Mouse (Mus musculus): Measurements from ENCODE around the gene Satb2. TPM values are rescaled to one million over a fixed set of nuclear protein-coding genes. Genes with fewer than 3 reads are reported as not detected.

Satb2 gene
- total and polyA plus RNA-seq, 3 experiments, result 2.0 to 3.9 (median 2.1) TPM

- no peaks in the 10 kb centered on the region for H3K79me2 ChIP-seq (replicated peaks; ENCODE audit: control insufficient read depth, extremely low read depth, insufficient read depth, poor library complexity, severe bottlenecking)
- no peaks in the 10 kb centered on the region for H3K9me3 ChIP-seq (replicated peaks; ENCODE audit: low read length)
- peaks cover 0 to 19% of the 10 kb centered on the region in 2 experiments; a peak in 2 of 4 replicates for H3K4me1 ChIP-seq (ENCODE audit: control insufficient read depth in 1 of 2, insufficient read depth in 2 of 2)
- no peaks in the 10 kb centered on the region for H3K27me3 ChIP-seq (replicated peaks)
- DNase-seq (ENCODE audit: extremely low read depth), result peak; percentile 60
- no peak overlapping the region for H3K4me3 ChIP-seq (replicated peaks in 1 of 3; ENCODE audit: low read depth in 2 of 3, low read length in 2 of 3, poor library complexity in 1 of 3)
- H3K9ac ChIP-seq (ENCODE audit: insufficient read depth, low read depth), result no peak overlapping the region
- dilution Hi-C loops (cut with MboI; ENCODE audit: extremely low pct_ligation_motif_present, extremely low pct_unique_long_range_greater_than_20kb, low sequenced_read_pairs) (no loop called here), in situ Hi-C loops (cut with MboI; ENCODE audit: low pct_ligation_motif_present, low pct_unique_long_range_greater_than_20kb, low sequenced_read_pairs) (loop anchor here (25.0 kb wide), 2 partner anchors 429 to 1104 kb away; no protein-coding TSS in a partner anchor)
- H3K4me2 ChIP-seq (ENCODE audit: insufficient read depth, low read depth, poor library complexity, severe bottlenecking), result no peak overlapping the region
- H3K27ac ChIP-seq (ENCODE audit: insufficient read depth, low read depth), result no peak overlapping the region
- H3K36me3 ChIP-seq (replicated peaks in 1 of 2; ENCODE audit: control insufficient read depth in 1 of 2, insufficient read depth in 1 of 2, low read length in 1 of 2), result no peaks in the 10 kb centered on the region
- TF ChIP-seq SMC3 (IDR thresholded peaks at IDR 0.05; ENCODE audit: low read depth, low read length), result peak; percentile 83
- TF ChIP-seq MAFK (IDR thresholded peaks at IDR 0.05; ENCODE audit: insufficient replicate concordance, low read length), result 0 out of 2 replicates have a peak, but pooled peaks have one; percentile 13
- TF ChIP-seq IRF4 (IDR thresholded peaks at IDR 0.05; ENCODE audit: low read depth, low read length), result no peak
- TF ChIP-seq ZC3H11A (IDR thresholded peaks at IDR 0.05; ENCODE audit: low read depth, low read length), result peak; percentile 78
- peak; percentile 65 for TF ChIP-seq JUND (conservative IDR thresholded peaks at IDR 0.05; ENCODE audit: low read depth, low read length)
- no peak for TF ChIP-seq MAZ (IDR thresholded peaks at IDR 0.05; ENCODE audit: low read depth, low read length)
- peak; percentile 13 to 85; a peak in 2 of 4 replicates for TF ChIP-seq CTCF (conservative IDR thresholded peaks at IDR 0.05 in 1 of 2, IDR thresholded peaks at IDR 0.05 in 1 of 2; ENCODE audit: low read depth in 2 of 2, low read length in 2 of 2)
- peak; percentile 96 for TF ChIP-seq RAD21 (IDR thresholded peaks at IDR 0.05; ENCODE audit: low read depth, low read length)
Observed at GRCm38 (mm10) chr1:56991613-56992012, 13.2 kb upstream of the Satb2 start.

- in situ Hi-C loops (cut with MboI; ENCODE audit: low pct_ligation_motif_present, low pct_unique_long_range_greater_than_20kb, low sequenced_read_pairs), result loop anchor here (25.0 kb wide), 2 partner anchors 422 to 1097 kb away; no protein-coding TSS in a partner anchor
- H3K27me3 ChIP-seq (replicated peaks), result no peaks in the 10 kb centered on the region
Observed at GRCm38 (mm10) chr1:56984483-56984810, 6.0 kb upstream of the Satb2 start.

GRCm38 (mm10) chr1:56983771-56984482 lies 5.5 kb upstream of the Satb2 start:
- no peak overlapping the region for H3K9ac ChIP-seq (ENCODE audit: insufficient read depth, low read depth)
- H3K27me3 ChIP-seq (replicated peaks), result no peaks in the 10 kb centered on the region
- TF ChIP-seq EP300 (IDR thresholded peaks at IDR 0.05; ENCODE audit: low read length) (no peak), PAX5 (IDR thresholded peaks at IDR 0.05; ENCODE audit: low read length) (no peak), CHD1 (IDR thresholded peaks at IDR 0.05; ENCODE audit: low read depth, low read length) (no peak), TCF12 (IDR thresholded peaks at IDR 0.05; ENCODE audit: low read depth, low read length) (no peak), USF1 (IDR thresholded peaks at IDR 0.05; ENCODE audit: low read depth, low read length) (no peak), ZKSCAN1 (IDR thresholded peaks at IDR 0.05; ENCODE audit: borderline replicate concordance, low read depth, low read length) (no peak), RCOR1 (conservative IDR thresholded peaks at IDR 0.05; ENCODE audit: low read depth, low read length) (no peak), ELF1 (IDR thresholded peaks at IDR 0.05; ENCODE audit: low read depth, low read length) (no peak), MYC (IDR thresholded peaks at IDR 0.05; ENCODE audit: low read depth, low read length) (no peak), KAT2A (IDR thresholded peaks at IDR 0.05; ENCODE audit: insufficient replicate concordance, low read length) (no peak), MXI1 (IDR thresholded peaks at IDR 0.05; ENCODE audit: low read depth, low read length) (no peak), MAX (IDR thresholded peaks at IDR 0.05; ENCODE audit: low read length) (no peak), GABPA (IDR thresholded peaks at IDR 0.05; ENCODE audit: insufficient replicate concordance, low read depth, low read length) (no peak), POLR2AphosphoS2 (IDR thresholded peaks at IDR 0.05; ENCODE audit: low read depth, low read length) (no peak), NRF1 (IDR thresholded peaks at IDR 0.05; ENCODE audit: low read depth, low read length) (no peak), BHLHE40 (IDR thresholded peaks at IDR 0.05; ENCODE audit: low read depth, low read length) (no peak)

More at GRCm38 (mm10) chr1:56984483-56984810, 6.0 kb upstream of the Satb2 start:
- Histone ChIP-seq H3K4me1 (ENCODE audit: control insufficient read depth in 1 of 2, insufficient read depth in 2 of 2) (no peaks in the 10 kb centered on the region), H3K9ac (ENCODE audit: insufficient read depth, low read depth) (no peak overlapping the region), H3K79me2 (replicated peaks; ENCODE audit: control insufficient read depth, extremely low read depth, insufficient read depth, poor library complexity, severe bottlenecking) (no peaks in the 10 kb centered on the region), H3K36me3 (replicated peaks in 1 of 2; ENCODE audit: control insufficient read depth in 1 of 2, insufficient read depth in 1 of 2, low read length in 1 of 2) (no peaks in the 10 kb centered on the region), H3K27ac (ENCODE audit: insufficient read depth, low read depth) (no peak overlapping the region), H3K4me3 (replicated peaks in 1 of 3; ENCODE audit: low read depth in 2 of 3, low read length in 2 of 3, poor library complexity in 1 of 3) (no peak overlapping the region), H3K9me3 (replicated peaks; ENCODE audit: low read length) (no peaks in the 10 kb centered on the region), H3K4me2 (ENCODE audit: insufficient read depth, low read depth, poor library complexity, severe bottlenecking) (no peak overlapping the region)
- no peak for DNase-seq (ENCODE audit: extremely low read depth)
- dilution Hi-C loops (cut with MboI; ENCODE audit: extremely low pct_ligation_motif_present, extremely low pct_unique_long_range_greater_than_20kb, low sequenced_read_pairs), result no loop called here
- TF ChIP-seq MAFK (IDR thresholded peaks at IDR 0.05; ENCODE audit: insufficient replicate concordance, low read length) (no peak), ZNF384 (IDR thresholded peaks at IDR 0.05; ENCODE audit: low read depth, low read length) (no peak), TBP (conservative IDR thresholded peaks at IDR 0.05; ENCODE audit: low read depth, low read length) (no peak), BHLHE40 (IDR thresholded peaks at IDR 0.05; ENCODE audit: low read depth, low read length) (no peak), ZC3H11A (IDR thresholded peaks at IDR 0.05; ENCODE audit: low read depth, low read length) (no peak), TCF12 (IDR thresholded peaks at IDR 0.05; ENCODE audit: low read depth, low read length) (no peak)

More at GRCm38 (mm10) chr1:56983771-56984482, 5.5 kb upstream of the Satb2 start:
- Histone ChIP-seq H3K27ac (ENCODE audit: insufficient read depth, low read depth) (no peak overlapping the region), H3K4me1 (ENCODE audit: control insufficient read depth in 1 of 2, insufficient read depth in 2 of 2) (no peaks in the 10 kb centered on the region), H3K4me3 (replicated peaks in 1 of 3; ENCODE audit: low read depth in 2 of 3, low read length in 2 of 3, poor library complexity in 1 of 3) (no peak overlapping the region), H3K36me3 (replicated peaks in 1 of 2; ENCODE audit: control insufficient read depth in 1 of 2, insufficient read depth in 1 of 2, low read length in 1 of 2) (no peaks in the 10 kb centered on the region), H3K79me2 (replicated peaks; ENCODE audit: control insufficient read depth, extremely low read depth, insufficient read depth, poor library complexity, severe bottlenecking) (no peaks in the 10 kb centered on the region), H3K4me2 (ENCODE audit: insufficient read depth, low read depth, poor library complexity, severe bottlenecking) (no peak overlapping the region), H3K9me3 (replicated peaks; ENCODE audit: low read length) (no peaks in the 10 kb centered on the region)
- dilution Hi-C loops (cut with MboI; ENCODE audit: extremely low pct_ligation_motif_present, extremely low pct_unique_long_range_greater_than_20kb, low sequenced_read_pairs), result no loop called here
- no peak for DNase-seq (ENCODE audit: extremely low read depth)
- in situ Hi-C loops (cut with MboI; ENCODE audit: low pct_ligation_motif_present, low pct_unique_long_range_greater_than_20kb, low sequenced_read_pairs), result loop anchor here (25.0 kb wide), 2 partner anchors 422 to 1097 kb away; no protein-coding TSS in a partner anchor

Measured in CH12.LX (cell line).